Comparison of ENCODE assay signal across 24 mouse cellular contexts in genomic region chr1:36121172-36121571, GRCm38 (mm10).
"Had no signal": no experiment of that assay in that cellular context is flagged by ENCODE, and none has a peak within 500 bp of the region (broad histone marks: within the 10 kb centered on the region; RNA-seq: fewer than 3 reads in every experiment).

No protein-coding gene starts in this region.

- H3K4me2 ChIP-seq: heart, embryonic 12.5 days; hindbrain, embryonic 12.5 days; hindbrain, embryonic 14.5 days; intestine, embryonic 15.5 days; limb, embryonic 12.5 days; liver, embryonic 11.5 days had no signal

- H3K9ac ChIP-seq: heart, embryonic 12.5 days; hindbrain, embryonic 12.5 days; hindbrain, embryonic 14.5 days; intestine, embryonic 15.5 days; limb, embryonic 12.5 days had no signal

- H3K9me3 ChIP-seq: intestine, embryonic 15.5 days; limb, embryonic 10.5 days had no signal

- ATAC-seq: hindbrain, embryonic 16.5 days; inflammation-experienced regulatory T-cells, adult 6 months; intestine, embryonic 15.5 days; intestine, postnatal 0 days had no signal

- H3K27me3 ChIP-seq: heart, embryonic 12.5 days; hindbrain, embryonic 12.5 days; intestine, embryonic 15.5 days; limb, embryonic 12.5 days had no signal

- H3K4me3 ChIP-seq: heart, adult 2 months; heart, embryonic 10.5 days; heart, embryonic 12.5 days; hindbrain, embryonic 10.5 days; hindbrain, embryonic 12.5 days; intestine, embryonic 15.5 days; left cerebral cortex, adult 2 months; limb, embryonic 10.5 days; limb, embryonic 12.5 days had no signal

- H3K27ac ChIP-seq: heart, adult 2 months; heart, embryonic 10.5 days; hindbrain, embryonic 10.5 days; hindbrain, embryonic 12.5 days; hindbrain, embryonic 14.5 days; intestine, embryonic 15.5 days; left cerebral cortex, adult 2 months; limb, embryonic 10.5 days; limb, embryonic 12.5 days had no signal

- H3K36me3 ChIP-seq: heart, embryonic 10.5 days; heart, embryonic 12.5 days; hindbrain, embryonic 10.5 days; hindbrain, embryonic 12.5 days; intestine, embryonic 15.5 days; limb, embryonic 10.5 days; limb, embryonic 12.5 days had no signal

- DNase-seq: gastrocnemius, postnatal 14 days; gastrocnemius, postnatal 36 days; heart, adult 2 months; heart, postnatal 10 days; heart, postnatal 4 days; kidney, adult 18-20 months; kidney, adult 8-10 months; kidney, postnatal 10 days; kidney, postnatal 25 days; kidney, postnatal 4 days; liver had no signal

- H3K4me1 ChIP-seq: hindbrain, embryonic 12.5 days; intestine, embryonic 15.5 days; limb, embryonic 10.5 days; limb, embryonic 12.5 days had no signal
